Mouse (Mus musculus) small intestine, adult 2 months (tissue): ENCODE data around the gene Stmn3.

ENCODE experiments used
- CTCF ChIP-seq: fragments of 200-500 bp; IDR thresholded peaks from 2 replicates; pipeline ENCODE4 v1.5.1; 2012; ENCODE audit warnings: low read depth, mild to moderate bottlenecking, control low read depth, inconsistent platforms, low read length, moderate library complexity, mixed read lengths; ENCODE audit not compliant: insufficient replicate concordance, insufficient read length; ENCODE audit errors: extremely low read depth
- POLR2A ChIP-seq: fragments of 200-500 bp; IDR thresholded peaks from 2 replicates; pipeline ENCODE4 v1.6.1; 2012; ENCODE audit warnings: low read depth, mild to moderate bottlenecking, control low read depth, inconsistent platforms, low read length, moderate library complexity

GRCm38 (mm10) chr2:181304944-181305343 lies 9.4 kb downstream of the Stmn3 start:
- no peak for TF ChIP-seq POLR2A
- no peak for TF ChIP-seq CTCF
